Mouse (Mus musculus) heart, adult 8-10 months (tissue): ENCODE results near the gene Tm9sf2. TPM values are rescaled to one million over a fixed set of nuclear protein-coding genes. Genes with fewer than 3 reads are reported as not detected.
"Not testable (repeated sequence)": the region's sequence is repeated elsewhere in the genome, so short reads cannot be mapped to it uniquely, and the experiment has no call there.

Experiments used
- DNase-seq: peaks from one replicate; pipeline ENCODE4 v3.0.0; 2022; ENCODE audit warnings: low spot score
- total RNA-seq, 4 experiments: library from RNA; stranded (reverse); gene quantifications; 2 replicates each; pipeline ENCODE4 v1.2.4; 2022

Tm9sf2 gene
- total RNA-seq, 4 experiments from 2014 or later = 120 to 144 (median 136) TPM

GRCm38 (mm10) chr14:122099584-122099983, 7.3 kb upstream of the Tm9sf2 start:
- DNase-seq = no peak

GRCm38 (mm10) chr14:122101890-122102289, 4.9 kb upstream of the Tm9sf2 start:
- DNase-seq = not testable (repeated sequence)

- DNase-seq = peak; percentile 94
Measured at GRCm38 (mm10) chr14:122104881-122105280, 2.0 kb upstream of the Tm9sf2 start.

GRCm38 (mm10) chr14:122105391-122106285, 1.2 kb upstream of the Tm9sf2 start:
- no peak for DNase-seq

GRCm38 (mm10) chr14:122107481-122108214, 810 bp downstream of the Tm9sf2 start:
- no peak for DNase-seq

GRCm38 (mm10) chr14:122111681-122112080, 4.8 kb downstream of the Tm9sf2 start:
- DNase-seq = no peak

- no peak for DNase-seq
Measured at GRCm38 (mm10) chr14:122112311-122112710, 5.5 kb downstream of the Tm9sf2 start.

GRCm38 (mm10) chr14:122116200-122116599, 9.4 kb downstream of the Tm9sf2 start:
- DNase-seq = no peak

GRCm38 (mm10) chr14:122130111-122130797, 23.4 kb downstream of the Tm9sf2 start:
- DNase-seq = no peak

GRCm38 (mm10) chr14:122131644-122132043, 24.8 kb downstream of the Tm9sf2 start:
- no peak for DNase-seq

GRCm38 (mm10) chr14:122136368-122136928, 29.6 kb downstream of the Tm9sf2 start:
- DNase-seq = no peak

GRCm38 (mm10) chr14:122137234-122137633, 30.4 kb downstream of the Tm9sf2 start:
- no peak for DNase-seq

- no peak for DNase-seq
Measured at GRCm38 (mm10) chr14:122140126-122140525, 33.3 kb downstream of the Tm9sf2 start.

- DNase-seq = no peak
Measured at GRCm38 (mm10) chr14:122143585-122144269, 36.9 kb downstream of the Tm9sf2 start.

- DNase-seq = no peak
Measured at GRCm38 (mm10) chr14:122145374-122145773, 38.5 kb downstream of the Tm9sf2 start.

- no peak for DNase-seq
Measured at GRCm38 (mm10) chr14:122150616-122151015, 43.8 kb downstream of the Tm9sf2 start.

GRCm38 (mm10) chr14:122157738-122158137, 50.9 kb downstream of the Tm9sf2 start:
- no peak for DNase-seq

GRCm38 (mm10) chr14:122160916-122161315, 54.1 kb downstream of the Tm9sf2 start:
- DNase-seq = no peak

- DNase-seq = no peak
Measured at GRCm38 (mm10) chr14:122168912-122169311, 62.1 kb downstream of the Tm9sf2 start.

GRCm38 (mm10) chr14:122170202-122170781, 63.5 kb downstream of the Tm9sf2 start:
- no peak for DNase-seq

- no peak for DNase-seq
Measured at GRCm38 (mm10) chr14:122171031-122171430, 64.2 kb downstream of the Tm9sf2 start.
